Mouse (Mus musculus): ENCODE results near the gene Asap2. TPM values are rescaled to one million over a fixed set of nuclear protein-coding genes. Genes with fewer than 3 reads are reported as not detected.

Gene Asap2
- polyA plus RNA-seq, 1 experiment: 6.6 TPM

DNA sequence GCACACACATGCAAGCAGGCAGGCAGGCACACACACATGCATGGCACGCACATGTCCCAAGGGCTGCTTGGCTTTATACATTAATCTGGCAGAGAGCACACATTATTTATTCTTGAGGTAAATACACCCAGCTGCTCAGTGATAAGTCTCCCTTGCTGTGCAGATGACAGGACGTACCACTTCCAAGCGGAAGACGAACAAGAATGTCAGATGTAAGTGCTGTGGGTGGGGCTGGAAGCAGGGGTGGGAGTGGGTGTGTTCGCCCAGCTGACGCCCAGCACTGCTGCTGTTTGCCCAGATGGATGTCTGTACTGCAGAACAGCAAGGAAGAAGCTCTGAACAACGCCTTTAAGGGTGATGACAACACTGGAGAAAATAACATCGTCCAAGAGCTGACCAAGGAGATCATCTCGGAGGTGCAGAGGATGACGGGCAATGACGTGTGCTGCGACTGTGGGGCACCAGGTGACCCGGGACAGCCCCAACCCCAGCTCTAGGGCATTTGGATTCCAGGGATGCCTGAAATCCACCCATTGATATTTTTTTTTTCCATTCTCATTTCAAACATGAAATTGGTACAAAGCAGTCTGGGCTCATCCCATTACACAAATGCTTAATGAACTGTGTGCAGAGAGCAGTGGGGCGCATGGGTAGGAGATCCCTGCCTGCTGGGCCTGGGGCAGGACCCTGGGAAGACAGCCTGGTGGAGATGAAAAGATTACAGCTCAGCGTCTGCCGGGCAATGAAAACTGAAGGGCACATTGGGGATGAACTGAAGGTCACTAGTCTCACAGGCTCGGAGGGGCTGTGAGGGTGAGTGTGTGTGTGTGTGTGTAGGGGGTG lies 239.0 kb downstream of the Asap2 start:
- Histone ChIP-seq H3K27ac (ENCODE audit: control insufficient read depth, insufficient read depth, low read depth, low read length, poor library complexity) (no peak overlapping the region), H3K4me3 (replicated peaks; ENCODE audit: control insufficient read depth, low read depth, low read length) (no peak overlapping the region), H3K4me1 (ENCODE audit: control insufficient read depth, insufficient read depth, low read length) (peaks cover 3% of the 10 kb centered on the region)
- no peak for TF ChIP-seq POLR2A (IDR thresholded peaks at IDR 0.05; ENCODE audit: borderline replicate concordance, control insufficient read depth, low read depth, low read length)
- no peak for TF ChIP-seq CTCF (IDR thresholded peaks at IDR 0.05; ENCODE audit: control insufficient read depth, insufficient read depth, low read length)
- WGBS: 73% methylated on average over 17 of the region's 17 CpGs

GRCm38 (mm10) chr12:21233727-21234126 lies 243.5 kb downstream of the Asap2 start:
- TF ChIP-seq CTCF (IDR thresholded peaks at IDR 0.05; ENCODE audit: control insufficient read depth, insufficient read depth, low read length): no peak
- TF ChIP-seq POLR2A (IDR thresholded peaks at IDR 0.05; ENCODE audit: borderline replicate concordance, control insufficient read depth, low read depth, low read length): no peak
- WGBS: 45% methylated on average over 7 of the region's 7 CpGs
- Histone ChIP-seq H3K27ac (ENCODE audit: control insufficient read depth, insufficient read depth, low read depth, low read length, poor library complexity) (no peak overlapping the region), H3K4me1 (ENCODE audit: control insufficient read depth, insufficient read depth, low read length) (no peaks in the 10 kb centered on the region; the same call in 1 of the 2 replicates), H3K4me3 (replicated peaks; ENCODE audit: control insufficient read depth, low read depth, low read length) (no peak overlapping the region)

DNA sequence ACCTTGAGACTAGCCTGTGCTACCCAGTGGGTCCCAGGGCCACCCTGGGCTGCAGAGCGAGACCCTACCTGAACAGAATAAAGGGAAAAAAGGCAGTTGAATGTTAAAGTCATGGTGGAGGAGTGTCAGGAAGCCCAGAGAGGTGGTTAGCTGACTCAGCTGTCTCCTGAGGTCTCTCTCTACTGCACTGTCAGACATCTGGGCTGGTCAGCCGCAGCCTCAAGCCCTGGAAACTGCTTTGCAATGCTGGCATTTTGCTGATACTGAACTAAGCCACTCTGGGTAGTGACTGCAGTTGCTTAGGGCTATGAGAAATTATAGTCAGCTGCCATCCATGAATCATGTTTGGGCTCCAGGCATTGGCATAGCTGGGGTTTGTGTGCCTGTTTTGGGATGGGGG lies 244.3 kb downstream of the Asap2 start:
- Histone ChIP-seq H3K4me3 (replicated peaks; ENCODE audit: control insufficient read depth, low read depth, low read length) (no peak overlapping the region), H3K27ac (ENCODE audit: control insufficient read depth, insufficient read depth, low read depth, low read length, poor library complexity) (no peak overlapping the region), H3K4me1 (ENCODE audit: control insufficient read depth, insufficient read depth, low read length) (no peaks in the 10 kb centered on the region; the same call in 1 of the 2 replicates)
- no peak for TF ChIP-seq CTCF (IDR thresholded peaks at IDR 0.05; ENCODE audit: control insufficient read depth, insufficient read depth, low read length)
- TF ChIP-seq POLR2A (IDR thresholded peaks at IDR 0.05; ENCODE audit: borderline replicate concordance, control insufficient read depth, low read depth, low read length): no peak
- 28% methylated on average over 2 of the region's 2 CpGs for WGBS

- H3K4me3 ChIP-seq (replicated peaks; ENCODE audit: control insufficient read depth, low read depth, low read length): no peak overlapping the region
- no peaks in the 10 kb centered on the region for H3K4me1 ChIP-seq (ENCODE audit: control insufficient read depth, insufficient read depth, low read length)
- H3K27ac ChIP-seq (ENCODE audit: control insufficient read depth, insufficient read depth, low read depth, low read length, poor library complexity): no peak overlapping the region
- TF ChIP-seq CTCF (IDR thresholded peaks at IDR 0.05; ENCODE audit: control insufficient read depth, insufficient read depth, low read length) (no peak), POLR2A (IDR thresholded peaks at IDR 0.05; ENCODE audit: borderline replicate concordance, control insufficient read depth, low read depth, low read length) (no peak)
- 80% methylated on average over 3 of the region's 3 CpGs for WGBS
Observed at GRCm38 (mm10) chr12:21241965-21242364, 251.7 kb downstream of the Asap2 start.

DNA sequence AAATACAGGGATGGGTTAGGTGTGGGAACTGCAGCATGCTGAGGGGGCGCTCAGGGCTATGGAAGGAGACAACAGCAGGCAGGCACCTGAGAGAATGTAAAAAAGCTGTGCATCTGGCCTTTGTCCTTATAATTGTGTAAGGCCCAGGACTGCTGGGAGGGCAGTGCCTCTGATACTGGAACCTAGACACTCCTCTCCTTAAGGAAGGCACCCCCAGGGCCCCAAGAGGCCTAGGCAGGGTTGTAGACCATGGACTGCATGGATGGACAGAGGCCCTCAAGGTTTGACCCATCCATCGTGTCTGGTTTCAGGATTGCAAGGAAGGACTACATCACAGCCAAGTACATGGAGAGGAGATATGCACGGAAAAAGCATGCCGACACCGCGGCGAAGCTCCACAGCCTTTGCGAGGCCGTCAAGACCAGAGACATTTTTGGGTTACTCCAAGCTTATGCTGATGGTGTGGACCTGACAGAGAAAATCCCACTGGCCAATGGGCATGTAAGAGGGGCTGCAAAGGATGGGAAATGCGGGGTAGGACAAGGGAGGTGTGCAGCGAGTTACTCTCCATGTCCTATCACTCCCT lies 254.2 kb downstream of the Asap2 start:
- Histone ChIP-seq H3K4me1 (ENCODE audit: control insufficient read depth, insufficient read depth, low read length) (no peaks in the 10 kb centered on the region), H3K4me3 (replicated peaks; ENCODE audit: control insufficient read depth, low read depth, low read length) (no peak overlapping the region), H3K27ac (ENCODE audit: control insufficient read depth, insufficient read depth, low read depth, low read length, poor library complexity) (no peak overlapping the region)
- WGBS: 91% methylated on average over 11 of the region's 11 CpGs
- TF ChIP-seq POLR2A (IDR thresholded peaks at IDR 0.05; ENCODE audit: borderline replicate concordance, control insufficient read depth, low read depth, low read length) (no peak), CTCF (IDR thresholded peaks at IDR 0.05; ENCODE audit: control insufficient read depth, insufficient read depth, low read length) (no peak)

GRCm38 (mm10) chr12:21247711-21248392 lies 257.6 kb downstream of the Asap2 start:
- no peak overlapping the region for H3K27ac ChIP-seq (ENCODE audit: control insufficient read depth, insufficient read depth, low read depth, low read length, poor library complexity)
- no peak for TF ChIP-seq CTCF (IDR thresholded peaks at IDR 0.05; ENCODE audit: control insufficient read depth, insufficient read depth, low read length)
- TF ChIP-seq POLR2A (IDR thresholded peaks at IDR 0.05; ENCODE audit: borderline replicate concordance, control insufficient read depth, low read depth, low read length): no peak
- H3K4me1 ChIP-seq (ENCODE audit: control insufficient read depth, insufficient read depth, low read length): no peaks in the 10 kb centered on the region
- WGBS: 85% methylated on average over 7 of the region's 7 CpGs
- H3K4me3 ChIP-seq (replicated peaks; ENCODE audit: control insufficient read depth, low read depth, low read length): no peak overlapping the region

- WGBS: 83% methylated on average over 6 of the region's 6 CpGs
- Histone ChIP-seq H3K27ac (ENCODE audit: control insufficient read depth, insufficient read depth, low read depth, low read length, poor library complexity) (no peak overlapping the region), H3K4me3 (replicated peaks; ENCODE audit: control insufficient read depth, low read depth, low read length) (no peak overlapping the region), H3K4me1 (ENCODE audit: control insufficient read depth, insufficient read depth, low read length) (no peaks in the 10 kb centered on the region)
- TF ChIP-seq CTCF (IDR thresholded peaks at IDR 0.05; ENCODE audit: control insufficient read depth, insufficient read depth, low read length) (peak; percentile 64), POLR2A (IDR thresholded peaks at IDR 0.05; ENCODE audit: borderline replicate concordance, control insufficient read depth, low read depth, low read length) (no peak)
Observed at GRCm38 (mm10) chr12:21260494-21261256, 270.4 kb downstream of the Asap2 start.

Data from bone marrow, adult 2 months (tissue).